ENCODE assay signal across 8 mouse cellular contexts in genomic region chr2:31759751-31760460, GRCm38 (mm10). TPM values are rescaled to one million over a fixed set of nuclear protein-coding genes. Genes with fewer than 3 reads are reported as not detected.
DNase-seq lines count a peak whose midpoint lies in the region.

No protein-coding gene starts in this region.

- peak overlapping the region; percentile 82 for H3K4me3 ChIP-seq in embryonic facial prominence, embryonic 10.5 days
- peak overlapping the region; percentile 94 for H3K4me3 ChIP-seq in heart, embryonic 10.5 days

- DNase-seq in CD4-positive, CD25-positive, alpha-beta regulatory T cell, adult 2 months (ENCODE audit: low read depth, low spot score), result peak; percentile 74
- DNase-seq in adrenal gland, adult 18-20 months (ENCODE audit: low spot score in 2 of 2), result peak; percentile 84 to 88
- peak; percentile 94 for DNase-seq in embryonic facial prominence, embryonic 10.5 days (ENCODE audit: low spot score)
- peak; percentile 94 for DNase-seq in heart, embryonic 10.5 days (ENCODE audit: low spot score)
- peak; percentile 79 for DNase-seq in kidney, adult 9 months
- DNase-seq in lung, postnatal 14 days, result peak; percentile 89
- DNase-seq in ovary, postnatal 36 days (ENCODE audit: low spot score), result peak; percentile 85
- peak; percentile 75 for DNase-seq in urinary bladder, adult 2 months (ENCODE audit: low spot score)

- H3K27ac ChIP-seq in embryonic facial prominence, embryonic 10.5 days (replicated peaks), result peak overlapping the region; percentile 99
- peak overlapping the region; percentile 100 for H3K27ac ChIP-seq in heart, embryonic 10.5 days

- no peaks in the 10 kb centered on the region for H3K9me3 ChIP-seq in embryonic facial prominence, embryonic 10.5 days
- no peaks in the 10 kb centered on the region for H3K9me3 ChIP-seq in heart, embryonic 10.5 days

- H3K4me1 ChIP-seq in embryonic facial prominence, embryonic 10.5 days, result peaks cover 61% of the 10 kb centered on the region
- peaks cover 53% of the 10 kb centered on the region for H3K4me1 ChIP-seq in heart, embryonic 10.5 days

- no peaks in the 10 kb centered on the region for H3K27me3 ChIP-seq in embryonic facial prominence, embryonic 10.5 days (replicated peaks; ENCODE audit: low read depth, poor library complexity, severe bottlenecking)
- H3K27me3 ChIP-seq in heart, embryonic 10.5 days (ENCODE audit: insufficient read depth, poor library complexity, severe bottlenecking), result no peaks in the 10 kb centered on the region

- peaks cover 6% of the 10 kb centered on the region; the same call in 1 of the 2 replicates for H3K36me3 ChIP-seq in embryonic facial prominence, embryonic 10.5 days (replicated peaks)
- H3K36me3 ChIP-seq in heart, embryonic 10.5 days, result 0 out of 2 replicates have a peak, but pooled peaks cover 3% of the 10 kb centered on the region

- under 1% methylated on average over 42 of the region's 42 CpGs for WGBS in embryonic facial prominence, embryonic 10.5 days
- WGBS in heart, embryonic 10.5 days, result under 1% methylated on average over 41 of the region's 42 CpGs

RNA-seq across cellular contexts. Expression of gene Qrfp, which starts 50.5 kb away (rescaled TPM):
- not detected for total RNA-seq in adrenal gland, adult 18-20 months (2021)
- 0.19 and 0.20 TPM in 2 replicates for polyA plus RNA-seq in embryonic facial prominence, embryonic 10.5 days (2016; fragmentation: Nextera tagmentation; extraction: Ambion mirVana)
- 0.06 TPM in 1 of 2 replicates, not detected in the other for polyA plus RNA-seq in heart, embryonic 10.5 days (2016; fragmentation: Nextera tagmentation; extraction: Ambion mirVana)
- polyA plus RNA-seq in urinary bladder, adult 2 months (2012; rRNA removed), result 0.03 TPM in 2 replicates

Comparison
In these comparisons a context has a peak if more than half of its experiments do, and no peak if none do; other contexts are left out.
1. Peak in every context shown above with its lines: DNase-seq, H3K4me3 ChIP-seq and H3K27ac ChIP-seq.